Mouse (Mus musculus) MEL (cell line): ENCODE data around the gene Ing1. TPM values are rescaled to one million over a fixed set of nuclear protein-coding genes. Genes with fewer than 3 reads are reported as not detected.

Source experiments
- DNase-seq: peaks from one replicate; pipeline ENCODE4 v3.0.0; 2011; ENCODE audit warnings: low read depth, low spot score
- H3K27ac ChIP-seq: 2 replicates; pipeline ENCODE4 v1.5.1; 2012; ENCODE audit warnings: low read depth, mild to moderate bottlenecking, control low read depth, low read length, moderate library complexity; ENCODE audit not compliant: control insufficient read depth
- H3K27me3 ChIP-seq, 2 experiments: fragments of 150-350 bp in 1 of 2; sonication (generic) in 1 of 2; 2 replicates each; pipeline ENCODE4 v1.6.1; 2012; ENCODE audit warnings: low read length in 2 of 2, mild to moderate bottlenecking in 2 of 2, improper control_type of control experiment in 1 of 2, moderate library complexity in 1 of 2; ENCODE audit not compliant: insufficient read depth in 2 of 2, control insufficient read depth in 1 of 2
- H3K36me3 ChIP-seq, 2 experiments: 2 replicates each; pipeline ENCODE4 v1.6.1; 2012 to 2014; ENCODE audit warnings: low read length in 2 of 2, improper control_type of control experiment in 1 of 2, inconsistent platforms in 1 of 2, mild to moderate bottlenecking in 1 of 2; ENCODE audit not compliant: insufficient read depth in 2 of 2, control insufficient read depth in 1 of 2
- H3K4me1 ChIP-seq, 2 experiments: fragments of 150-350 bp in 1 of 2; sonication (generic) in 1 of 2; 2 replicates each; pipeline ENCODE4 v1.6.1; 2012; ENCODE audit warnings: low read length in 2 of 2, improper control_type of control experiment in 1 of 2, mild to moderate bottlenecking in 1 of 2; ENCODE audit not compliant: insufficient read depth in 2 of 2, control insufficient read depth in 1 of 2
- H3K4me3 ChIP-seq, 2 experiments: fragments of 150-350 bp in 1 of 2; sonication (generic) in 1 of 2; 2 replicates each; pipeline ENCODE4 v1.5.1; 2012; ENCODE audit warnings: low read depth in 2 of 2, low read length in 2 of 2, mild to moderate bottlenecking in 2 of 2, moderate library complexity in 2 of 2, control low read depth in 1 of 2, improper control_type of control experiment in 1 of 2; ENCODE audit not compliant: control insufficient read depth in 1 of 2, insufficient read depth in 1 of 2
- H3K79me2 ChIP-seq: 2 replicates; pipeline ENCODE4 v1.6.1; 2012; ENCODE audit warnings: mild to moderate bottlenecking, low read length, moderate library complexity; ENCODE audit not compliant: control insufficient read depth, poor library complexity, insufficient read depth
- H3K9ac ChIP-seq: 2 replicates; pipeline ENCODE4 v1.6.1; 2012; ENCODE audit warnings: low read depth, mild to moderate bottlenecking, control low read depth, low read length, moderate library complexity; ENCODE audit not compliant: control insufficient read depth, poor library complexity, severe bottlenecking
- H3K9me3 ChIP-seq: fragments of 150-350 bp; sonication (generic); replicated peaks from 2 replicates; pipeline ENCODE4 v1.6.1; 2012; ENCODE audit warnings: mild to moderate bottlenecking, low read length, improper control_type of control experiment, moderate library complexity; ENCODE audit not compliant: insufficient read depth
- CHD1 ChIP-seq: IDR thresholded peaks from 2 replicates; pipeline ENCODE4 v1.6.1; 2012; ENCODE audit warnings: low read depth, mild to moderate bottlenecking, inconsistent platforms, low read length, improper control_type of control experiment
- CHD2 ChIP-seq: IDR thresholded peaks from 2 replicates; pipeline ENCODE4 v1.6.1; 2011; ENCODE audit warnings: low read length, improper control_type of control experiment
- CTCF ChIP-seq, 3 experiments: IDR thresholded peaks in 2 of 3; conservative IDR thresholded peaks in 1 of 3; 2 replicates each; pipeline ENCODE4 v1.5.1; 2011 to 2012; ENCODE audit warnings: low read length in 3 of 3, low read depth in 2 of 3, mild to moderate bottlenecking in 2 of 3, improper control_type of control experiment in 1 of 3, inconsistent platforms in 1 of 3, mixed read lengths in 1 of 3, moderate library complexity in 1 of 3; ENCODE audit not compliant: control insufficient read depth in 1 of 3, insufficient read depth in 1 of 3, poor library complexity in 1 of 3, severe bottlenecking in 1 of 3
- EP300 ChIP-seq, 2 experiments: IDR thresholded peaks; 2 replicates each; pipeline ENCODE4 v1.6.1; 2011; ENCODE audit warnings: improper control_type of control experiment in 2 of 2, low read length in 2 of 2, low read depth in 1 of 2, mild to moderate bottlenecking in 1 of 2
- ETS1 ChIP-seq: IDR thresholded peaks from 2 replicates; pipeline ENCODE4 v1.6.1; 2012; ENCODE audit warnings: low read depth, mild to moderate bottlenecking, inconsistent platforms, low read length, improper control_type of control experiment, moderate library complexity
- GATA1 ChIP-seq: IDR thresholded peaks from 2 replicates; pipeline ENCODE4 v1.6.1; 2011; ENCODE audit warnings: low read depth, low read length, improper control_type of control experiment
- HCFC1 ChIP-seq: IDR thresholded peaks from 2 replicates; pipeline ENCODE4 v1.6.1; 2012; ENCODE audit warnings: low read depth, mild to moderate bottlenecking, inconsistent platforms, low read length, improper control_type of control experiment, moderate library complexity
- KAT2A ChIP-seq: conservative IDR thresholded peaks from 2 replicates; pipeline ENCODE4 v1.6.1; 2012; ENCODE audit warnings: low read depth, low read length, improper control_type of control experiment, inconsistent platforms
- MAFK ChIP-seq: IDR thresholded peaks from 2 replicates; pipeline ENCODE4 v1.6.1; 2011; ENCODE audit warnings: low read depth, mild to moderate bottlenecking, low read length, improper control_type of control experiment, borderline replicate concordance
- MAZ ChIP-seq: IDR thresholded peaks from 2 replicates; pipeline ENCODE4 v1.6.1; 2012; ENCODE audit warnings: low read depth, mild to moderate bottlenecking, inconsistent platforms, low read length, improper control_type of control experiment
- NELFE ChIP-seq: IDR thresholded peaks from 2 replicates; pipeline ENCODE4 v1.6.1; 2011; ENCODE audit warnings: low read depth, low read length, improper control_type of control experiment
- NRF1 ChIP-seq: IDR thresholded peaks from 2 replicates; pipeline ENCODE4 v1.6.1; 2014; ENCODE audit warnings: low read depth, mild to moderate bottlenecking, inconsistent platforms, low read length, improper control_type of control experiment, moderate library complexity; ENCODE audit not compliant: poor library complexity, insufficient read depth, severe bottlenecking
- POLR2AphosphoS2 ChIP-seq: IDR thresholded peaks from 2 replicates; pipeline ENCODE4 v1.6.1; 2011; ENCODE audit warnings: low read length, improper control_type of control experiment
- POLR2AphosphoS5 ChIP-seq: IDR thresholded peaks from 2 replicates; pipeline ENCODE4 v1.6.1; 2012; ENCODE audit warnings: low read depth, borderline replicate concordance, mild to moderate bottlenecking, inconsistent platforms, low read length, moderate library complexity, mixed read lengths
- RAD21 ChIP-seq: IDR thresholded peaks from 2 replicates; pipeline ENCODE4 v1.6.1; 2011; ENCODE audit warnings: mild to moderate bottlenecking, low read depth, low read length, improper control_type of control experiment
- SIN3A ChIP-seq: IDR thresholded peaks from 2 replicates; pipeline ENCODE4 v1.6.1; 2012; ENCODE audit warnings: low read length, improper control_type of control experiment, inconsistent platforms
- SMC3 ChIP-seq: IDR thresholded peaks from 2 replicates; pipeline ENCODE4 v1.6.1; 2011; ENCODE audit warnings: low read depth, low read length, improper control_type of control experiment
- UBTF ChIP-seq: IDR thresholded peaks from 2 replicates; pipeline ENCODE4 v1.6.1; 2012; ENCODE audit warnings: low read depth, mild to moderate bottlenecking, inconsistent platforms, low read length, improper control_type of control experiment, moderate library complexity, borderline replicate concordance; ENCODE audit not compliant: insufficient read depth
- USF1 ChIP-seq: IDR thresholded peaks from 2 replicates; pipeline ENCODE4 v1.6.1; 2014; ENCODE audit warnings: low read depth, mild to moderate bottlenecking, inconsistent platforms, low read length, improper control_type of control experiment, moderate library complexity
- USF2 ChIP-seq, 2 experiments: IDR thresholded peaks; 2 replicates each; pipeline ENCODE4 v1.6.1; 2011 to 2012; ENCODE audit warnings: improper control_type of control experiment in 2 of 2, low read length in 2 of 2, borderline replicate concordance in 1 of 2, inconsistent platforms in 1 of 2, low read depth in 1 of 2, mild to moderate bottlenecking in 1 of 2; ENCODE audit not compliant: insufficient read depth in 1 of 2
- ZC3H11A ChIP-seq: IDR thresholded peaks from 2 replicates; pipeline ENCODE4 v1.6.1; 2012; ENCODE audit warnings: low read depth, mild to moderate bottlenecking, inconsistent platforms, low read length, improper control_type of control experiment
- ZNF384 ChIP-seq: IDR thresholded peaks from 2 replicates; pipeline ENCODE4 v1.6.1; 2012; ENCODE audit warnings: low read depth, mild to moderate bottlenecking, inconsistent platforms, low read length, improper control_type of control experiment
- polyA plus RNA-seq, 2 experiments: library from polyadenylated mRNA; stranded (reverse) in 1 of 2; unstranded in 1 of 2; fragments of >175 nt in 1 of 2; fragments of >200 nt in 1 of 2; gene quantifications; 2 replicates each; pipeline versions ENCODE4 v1.2.1 to v1.2.4; 2012; ENCODE audit warnings: low replicate concordance in 2 of 2, low read depth in 1 of 2; ENCODE audit not compliant: insufficient read length in 2 of 2, insufficient read depth in 1 of 2, missing spikeins in 1 of 2
- total RNA-seq: library from RNA; depleted of rRNA; stranded (reverse); fragments of 300-350 nt; gene quantifications from 2 replicates; pipeline ENCODE4 v1.2.3, GENCODE M21; 2012

Ing1 gene
- total and polyA plus RNA-seq, 3 experiments = 35.9 to 91.0 TPM; not detected in 1

- Histone ChIP-seq H3K4me3 (no peak overlapping the region), H3K9ac (no peak overlapping the region), H3K27me3 (no peaks in the 10 kb centered on the region), H3K9me3 (no peaks in the 10 kb centered on the region), H3K27ac (no peak overlapping the region), H3K4me1 (peaks cover 0 to 13% of the 10 kb centered on the region in 2 experiments; a peak in 2 of 4 replicates), H3K79me2 (no peaks in the 10 kb centered on the region), H3K36me3 (peaks cover 2 to 7% of the 10 kb centered on the region in 2 experiments; a peak in 3 of 4 replicates)
- no peak for DNase-seq
- no peak for TF ChIP-seq SIN3A
- no peak for TF ChIP-seq KAT2A
- no peak for TF ChIP-seq MAZ
- TF ChIP-seq NELFE = no peak
- no peak for TF ChIP-seq EP300 (IDR thresholded peaks at IDR 0.05; ENCODE audit: low read depth in 1 of 2, low read length in 2 of 2)
- TF ChIP-seq CHD1 = no peak
- no peak for TF ChIP-seq RAD21
- no peak for TF ChIP-seq POLR2AphosphoS2
- no peak for TF ChIP-seq HCFC1
- no peak for TF ChIP-seq USF2 (IDR thresholded peaks at IDR 0.05; ENCODE audit: borderline replicate concordance in 1 of 2, insufficient read depth in 1 of 2, low read depth in 1 of 2, low read length in 2 of 2)
- no peak for TF ChIP-seq NRF1
- TF ChIP-seq ETS1 = no peak
Measured at GRCm38 (mm10) chr8:11517366-11518055, 37.9 kb upstream of the Ing1 start.

- Histone ChIP-seq H3K27me3 (no peaks in the 10 kb centered on the region), H3K27ac (no peak overlapping the region), H3K36me3 (peaks cover 2 to 4% of the 10 kb centered on the region in 2 experiments; a peak in 3 of 4 replicates), H3K79me2 (no peaks in the 10 kb centered on the region), H3K4me1 (0 out of 4 replicates have a peak, but pooled peaks cover 0 to 8% of the 10 kb centered on the region in 2 experiments), H3K9ac (no peak overlapping the region), H3K9me3 (no peaks in the 10 kb centered on the region), H3K4me3 (no peak overlapping the region)
- no peak for DNase-seq
- TF ChIP-seq UBTF (no peak), ZC3H11A (no peak), MAFK (no peak), POLR2AphosphoS5 (no peak), GATA1 (no peak), CHD2 (no peak), KAT2A (no peak), RAD21 (no peak), SMC3 (no peak), CTCF (IDR thresholded peaks at IDR 0.05 in 2 of 3, conservative IDR thresholded peaks at IDR 0.05 in 1 of 3; ENCODE audit: control insufficient read depth in 1 of 3, insufficient read depth in 1 of 3, low read depth in 2 of 3, low read length in 3 of 3, poor library complexity in 1 of 3, severe bottlenecking in 1 of 3) (no peak), ZNF384 (no peak), USF1 (no peak)
Measured at GRCm38 (mm10) chr8:11518056-11518396, 37.3 kb upstream of the Ing1 start.
